Comparison of ENCODE assay signal across 8 mouse cellular contexts in genomic region chr15:101047194-101047555, GRCm38 (mm10). TPM values are rescaled to one million over a fixed set of nuclear protein-coding genes. Genes with fewer than 3 reads are reported as not detected.
A peak's percentile ranks its signal among the peaks of the same experiment; 100 is the strongest.
DNase-seq lines count a peak whose midpoint lies in the region; ATAC-seq and TF ChIP-seq lines count a peak whose summit lies in the region.

Gene Gm47841 (minus strand): TSS chr15:101047397.

- DNase-seq in lung, adult 2 months, result no peak
- no peak for DNase-seq in lung, adult 18-20 months
- no peak for DNase-seq in left cerebral cortex, postnatal 4 days
- DNase-seq in gastrocnemius, postnatal 14 days, result no peak

- intact Hi-C loops in left cerebral cortex, postnatal 4 days (cut with DNase I), result no loop called here
- intact Hi-C loops in gastrocnemius, postnatal 14 days (cut with DNase I; ENCODE audit: low total_unique reads), result no loop called here

- peaks cover 86% of the 10 kb centered on the region for H3K27me3 ChIP-seq in heart, embryonic 11.5 days (ENCODE audit: control insufficient read depth, insufficient read depth, low read length)
- H3K27me3 ChIP-seq in limb, embryonic 15.5 days, result peaks cover 84% of the 10 kb centered on the region
- H3K27me3 ChIP-seq in small intestine, adult 2 months (ENCODE audit: control insufficient read depth, insufficient read depth, low read length), result peaks cover 36% of the 10 kb centered on the region

- H3K4me2 ChIP-seq in heart, embryonic 11.5 days, result peak within 1 kb of the TSS; percentile 94
- H3K4me2 ChIP-seq in limb, embryonic 15.5 days, result peak within 1 kb of the TSS; percentile 99

- H3K4me1 ChIP-seq in lung, adult 2 months (ENCODE audit: control insufficient read depth, insufficient read depth, low read length), result peaks cover 6% of the 10 kb centered on the region
- peaks cover 13% of the 10 kb centered on the region for H3K4me1 ChIP-seq in heart, embryonic 11.5 days (ENCODE audit: control insufficient read depth, insufficient read depth, low read length)
- peaks cover 18% of the 10 kb centered on the region for H3K4me1 ChIP-seq in limb, embryonic 15.5 days
- H3K4me1 ChIP-seq in small intestine, adult 2 months (ENCODE audit: control insufficient read depth, insufficient read depth, insufficient read length, low read length), result peaks cover 11% of the 10 kb centered on the region; the same call in 1 of the 2 replicates

- peak within 1 kb of the TSS; percentile 49 for H3K9ac ChIP-seq in heart, embryonic 11.5 days (ENCODE audit: low read depth, low read length)
- H3K9ac ChIP-seq in limb, embryonic 15.5 days, result peak within 1 kb of the TSS; percentile 37; the same call in 1 of the 2 replicates

- no peak for TF ChIP-seq CTCF in lung, adult 2 months (IDR thresholded peaks at IDR 0.05; ENCODE audit: insufficient read depth, low read length)
- no peak for TF ChIP-seq CTCF in small intestine, adult 2 months (IDR thresholded peaks at IDR 0.05; ENCODE audit: extremely low read depth, insufficient read length, insufficient replicate concordance, low read depth, low read length)

- no peak for TF ChIP-seq POLR2A in lung, adult 2 months (IDR thresholded peaks at IDR 0.05; ENCODE audit: borderline replicate concordance, extremely low read depth, low read depth, low read length)
- no peak for TF ChIP-seq POLR2A in small intestine, adult 2 months (IDR thresholded peaks at IDR 0.05; ENCODE audit: low read depth, low read length)

- no peaks in the 10 kb centered on the region for H3K36me3 ChIP-seq in heart, embryonic 11.5 days (ENCODE audit: control insufficient read depth, insufficient read depth, low read length)
- H3K36me3 ChIP-seq in limb, embryonic 15.5 days, result no peaks in the 10 kb centered on the region
- H3K36me3 ChIP-seq in small intestine, adult 2 months (ENCODE audit: control insufficient read depth, insufficient read depth, low read length), result no peaks in the 10 kb centered on the region

- no peak for ATAC-seq in heart, embryonic 11.5 days (replicated peaks; ENCODE audit: insufficient number of reproducible peaks, low FRiP score, low TSS enrichment)
- ATAC-seq in limb, embryonic 15.5 days (ENCODE audit: insufficient number of reproducible peaks, low FRiP score, low TSS enrichment, low read depth), result no peak
- no peak for ATAC-seq in megakaryocyte progenitor cell, adult 5-6 weeks (replicated peaks; ENCODE audit: poor library complexity)

- no peak within 1 kb of the TSS for H3K27ac ChIP-seq in heart, embryonic 11.5 days (ENCODE audit: low read depth, low read length)
- H3K27ac ChIP-seq in limb, embryonic 15.5 days, result no peak within 1 kb of the TSS
- H3K27ac ChIP-seq in small intestine, adult 2 months (ENCODE audit: insufficient read depth, low read depth, low read length), result no peak within 1 kb of the TSS

- 5% methylated on average over 23 of the region's 23 CpGs for WGBS in lung, adult 2 months
- WGBS in heart, embryonic 11.5 days (ENCODE audit: insufficient replicate concordance), result 3% methylated on average over 22 of the region's 23 CpGs
- 2% methylated on average over 23 of the region's 23 CpGs for WGBS in limb, embryonic 15.5 days
- WGBS in small intestine, adult 2 months, result 13% methylated on average over 23 of the region's 23 CpGs

- H3K4me3 ChIP-seq in lung, adult 2 months (replicated peaks; ENCODE audit: extremely low read depth, low read depth, low read length), result peak within 1 kb of the TSS; percentile 45
- H3K4me3 ChIP-seq in heart, embryonic 11.5 days (ENCODE audit: low read depth, low read length), result peak within 1 kb of the TSS; percentile 52
- H3K4me3 ChIP-seq in limb, embryonic 15.5 days, result peak within 1 kb of the TSS; percentile 51
- H3K4me3 ChIP-seq in small intestine, adult 2 months (ENCODE audit: low read depth, low read length), result peak within 1 kb of the TSS; percentile 26

- H3K9me3 ChIP-seq in heart, embryonic 11.5 days (replicated peaks; ENCODE audit: control insufficient read depth, low read length), result no peaks in the 10 kb centered on the region
- H3K9me3 ChIP-seq in limb, embryonic 15.5 days, result no peaks in the 10 kb centered on the region

RNA-seq across cellular contexts. Expression of gene Gm47841, which starts in this region (rescaled TPM):
- polyA plus RNA-seq in lung, adult 2 months (2012; rRNA removed), result 0.15 and 0.22 TPM in 2 replicates
- not detected in 2 replicates for polyA plus RNA-seq in heart, embryonic 11.5 days (2014; fragmentation: Nextera tagmentation; extraction: Ambion mirVana)
- polyA plus RNA-seq in limb, embryonic 15.5 days (2015; fragmentation: Nextera tagmentation; extraction: Ambion mirVana), result not detected in 2 replicates
- 0.18 TPM in 1 of 2 replicates, not detected in the other for polyA plus RNA-seq in small intestine, adult 2 months (2012; rRNA removed)
- not detected in 2 replicates for total RNA-seq in megakaryocyte progenitor cell, adult 5-6 weeks (2015)
- not detected in 2 replicates for total RNA-seq in megakaryocyte progenitor cell, adult 5-6 weeks (2017)
- not detected for total RNA-seq in left cerebral cortex, postnatal 4 days (2021)
- total RNA-seq in gastrocnemius, postnatal 14 days (2021), result not detected
